Mouse (Mus musculus) kidney, adult 9 months (tissue): ENCODE data around the gene Pappa2.

ENCODE experiments used
- DNase-seq: peaks from one replicate; pipeline ENCODE4 v3.0.0; 2022

Pappa2 gene

DNA sequence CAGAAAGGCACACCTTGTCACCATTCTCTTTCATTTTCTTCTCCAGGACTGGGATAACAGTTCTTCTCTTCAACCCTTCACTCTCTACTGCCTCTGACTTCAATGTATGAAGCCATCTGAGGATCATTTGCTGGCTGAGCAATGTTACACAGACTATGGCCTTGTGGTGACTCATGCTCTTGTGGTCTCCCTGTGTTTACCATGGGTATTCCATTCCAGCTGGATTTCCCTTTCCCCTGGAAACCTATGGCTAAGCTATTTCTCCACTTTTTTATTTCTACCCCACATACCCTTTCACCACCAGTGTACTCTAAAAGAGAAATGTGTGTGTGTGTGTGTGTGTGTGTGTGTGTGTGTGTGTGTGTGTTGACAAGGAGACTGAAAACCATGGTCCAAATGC, 83.0 kb downstream of the Pappa2 start:
- no peak for DNase-seq

- no peak for DNase-seq
Measured at GRCm38 (mm10) chr1:158894441-158894840, 85.8 kb downstream of the Pappa2 start.

DNA sequence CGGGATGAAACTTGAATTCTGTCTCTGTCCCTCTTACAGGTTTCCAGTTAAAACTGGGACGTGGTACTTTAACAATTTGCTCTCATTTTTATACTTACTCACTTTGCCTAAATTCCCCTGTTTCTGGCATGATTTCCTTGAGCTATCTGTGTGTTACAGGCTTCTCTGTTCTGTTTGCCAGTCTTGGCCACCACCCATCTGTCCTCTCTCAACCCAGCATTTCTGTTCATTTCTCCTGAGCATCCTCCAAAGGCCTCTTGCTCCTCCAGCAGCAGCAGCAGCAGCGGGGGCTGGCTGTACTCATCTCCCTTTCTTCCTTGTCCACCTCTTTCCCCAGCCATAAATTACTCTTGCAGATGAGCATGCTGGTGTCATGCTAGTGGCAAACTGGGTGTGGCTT, 104.8 kb downstream of the Pappa2 start:
- no peak for DNase-seq

- DNase-seq, result no peak
Measured at GRCm38 (mm10) chr1:158874552-158875077, 105.7 kb downstream of the Pappa2 start.

DNA sequence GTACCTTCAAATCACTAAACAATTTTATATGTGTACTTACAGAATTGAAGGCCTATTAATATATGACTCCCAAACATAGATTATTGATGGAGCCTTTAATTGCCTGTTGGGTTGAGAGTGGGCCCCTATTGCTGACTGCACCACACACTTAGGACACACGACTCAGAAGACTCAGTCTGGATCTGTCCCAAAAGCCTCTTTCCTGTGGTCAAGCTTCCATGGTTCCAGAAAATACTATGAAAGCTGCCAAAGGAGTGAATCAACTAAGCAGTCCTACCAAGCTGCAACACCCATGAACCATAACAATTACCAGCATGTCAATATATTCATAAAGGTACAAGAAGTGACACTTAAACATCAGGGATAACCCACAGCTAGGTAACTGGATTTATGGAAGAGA, 106.7 kb downstream of the Pappa2 start:
- DNase-seq, result no peak

DNA sequence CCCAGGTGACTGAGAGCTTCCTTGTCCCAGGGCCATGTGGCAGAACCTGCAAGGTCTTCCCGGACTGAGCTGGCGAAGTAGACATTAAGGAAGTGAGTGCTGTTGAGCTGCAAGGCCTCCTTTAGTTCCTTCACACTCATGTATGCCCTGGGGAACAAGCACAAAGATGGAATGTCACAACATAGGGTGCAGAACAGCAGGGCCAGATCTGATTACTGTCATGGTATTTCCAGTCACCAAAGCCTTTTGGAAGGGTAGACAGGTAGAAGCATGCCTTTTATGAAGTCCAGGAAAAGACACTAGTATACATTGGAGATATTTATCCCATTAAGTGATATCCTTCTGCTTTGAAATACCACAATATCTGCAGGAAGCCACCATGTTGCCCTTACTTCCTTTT, 108.9 kb downstream of the Pappa2 start:
- no peak for DNase-seq

DNA sequence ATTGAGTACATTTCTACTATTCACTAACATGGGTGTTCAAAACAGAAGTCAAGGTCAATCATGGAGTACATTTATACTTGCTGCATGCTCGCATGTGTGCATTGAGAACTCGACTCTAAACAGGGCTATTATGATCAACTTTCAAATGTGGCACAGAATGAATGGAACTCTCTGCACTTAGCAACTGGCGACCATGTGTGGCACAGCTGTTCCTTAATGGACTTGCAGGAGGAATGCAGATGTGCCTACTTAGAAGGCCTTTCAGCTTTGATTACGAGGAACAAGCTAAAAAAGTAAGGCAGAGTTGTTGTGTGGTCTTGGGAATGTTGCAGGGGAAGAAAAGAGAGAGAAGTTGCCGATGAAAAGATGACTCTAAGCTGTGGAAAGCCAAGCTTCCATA, 120.1 kb downstream of the Pappa2 start:
- no peak for DNase-seq

- no peak for DNase-seq
Measured at GRCm38 (mm10) chr1:158853936-158854882, 126.1 kb downstream of the Pappa2 start.

DNA sequence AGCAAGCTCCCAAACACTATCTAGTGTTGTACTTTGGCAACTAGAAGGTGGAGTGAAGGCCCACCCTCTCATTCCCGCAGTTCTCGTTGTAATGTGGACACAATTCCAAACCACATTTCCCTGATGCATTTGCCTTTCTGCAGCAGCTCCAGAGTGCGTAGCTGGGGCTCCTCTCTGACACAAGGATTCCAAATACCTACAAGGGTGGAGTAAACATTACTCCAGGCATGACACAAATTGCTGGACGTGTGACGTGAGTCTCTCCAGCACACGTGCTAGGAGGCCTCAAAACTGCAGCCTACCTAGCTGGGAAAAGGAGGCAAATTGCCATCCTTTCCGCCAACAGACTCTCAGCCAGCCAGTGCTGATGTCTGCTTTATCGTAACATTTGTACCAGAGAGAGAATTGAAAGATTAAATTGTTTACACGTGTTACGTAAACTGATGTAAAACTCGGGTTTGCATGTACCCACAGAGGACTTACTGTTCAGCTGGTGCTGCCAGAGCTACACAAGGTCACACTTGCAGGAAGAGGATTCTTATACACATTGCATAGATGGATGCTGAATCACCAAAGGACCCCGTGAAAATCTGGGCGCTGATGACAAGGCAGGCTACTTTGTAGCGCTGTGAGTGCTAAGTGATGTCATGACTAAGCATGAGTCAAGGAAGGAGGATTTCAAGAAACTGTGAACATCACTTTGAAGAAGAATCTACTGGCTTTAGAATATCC, 127.3 kb downstream of the Pappa2 start:
- DNase-seq, result no peak

DNA sequence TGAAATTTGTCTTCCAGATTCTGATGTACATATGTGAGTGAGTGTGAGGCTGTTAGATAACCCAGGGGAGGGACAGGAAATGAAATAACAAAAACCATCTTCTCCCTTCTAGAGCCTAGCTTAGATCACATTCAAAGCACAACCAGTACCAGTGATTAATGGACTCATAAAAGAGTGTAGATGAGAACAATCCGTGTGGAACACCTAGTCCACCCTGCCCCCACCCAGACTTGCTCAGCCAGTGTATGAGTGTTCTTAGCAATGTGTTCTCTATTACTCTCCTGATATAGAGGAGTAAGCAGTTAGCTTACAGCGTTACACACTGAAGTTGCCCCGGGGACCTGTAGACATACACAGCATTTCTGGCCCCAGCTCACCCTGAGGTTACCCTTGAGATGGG, 129.8 kb downstream of the Pappa2 start:
- DNase-seq, result no peak

- no peak for DNase-seq
Measured at GRCm38 (mm10) chr1:158844604-158845003, 135.7 kb downstream of the Pappa2 start.

- DNase-seq, result no peak
Measured at GRCm38 (mm10) chr1:158837151-158837550, 143.1 kb downstream of the Pappa2 start.

DNA sequence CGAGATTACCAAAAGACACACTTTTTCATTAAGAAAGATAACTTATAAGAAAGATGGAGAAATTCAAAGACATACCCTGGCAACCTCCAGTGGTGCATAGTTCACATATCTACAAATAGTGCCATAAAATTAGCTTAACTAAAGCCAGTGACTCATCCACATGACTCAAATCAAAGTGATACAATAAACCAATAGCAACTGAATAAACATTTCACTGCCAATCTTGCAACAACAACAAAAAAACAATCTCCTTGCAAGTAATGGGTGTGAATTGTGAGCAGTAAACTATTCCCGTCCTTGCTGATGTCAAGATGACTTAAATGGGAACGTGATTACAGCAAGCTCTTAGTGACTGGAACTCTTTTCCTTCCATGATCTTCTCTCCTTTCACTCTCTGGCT, 150.1 kb downstream of the Pappa2 start:
- DNase-seq, result no peak

GRCm38 (mm10) chr1:158827931-158828330, 152.4 kb downstream of the Pappa2 start:
- DNase-seq, result no peak

DNA sequence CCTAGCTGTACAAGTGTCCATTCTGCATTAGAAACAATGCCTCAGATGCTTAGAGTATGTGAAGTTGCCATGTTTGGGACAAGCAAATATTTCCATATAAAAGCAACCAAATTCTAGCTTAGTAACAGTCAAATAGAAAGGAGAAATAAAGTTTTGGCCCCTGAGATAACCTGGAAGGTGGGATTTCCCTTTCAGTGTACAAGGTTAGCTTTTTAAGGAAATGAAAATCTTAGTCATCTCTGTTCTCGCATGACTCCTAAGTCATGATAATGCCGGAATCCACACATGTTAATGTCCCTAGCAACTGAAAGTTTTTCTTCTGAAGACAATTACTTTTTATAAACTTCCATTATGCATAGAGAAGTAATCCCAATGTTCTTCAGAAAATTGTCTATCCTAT, 160.6 kb downstream of the Pappa2 start:
- DNase-seq, result no peak

DNA sequence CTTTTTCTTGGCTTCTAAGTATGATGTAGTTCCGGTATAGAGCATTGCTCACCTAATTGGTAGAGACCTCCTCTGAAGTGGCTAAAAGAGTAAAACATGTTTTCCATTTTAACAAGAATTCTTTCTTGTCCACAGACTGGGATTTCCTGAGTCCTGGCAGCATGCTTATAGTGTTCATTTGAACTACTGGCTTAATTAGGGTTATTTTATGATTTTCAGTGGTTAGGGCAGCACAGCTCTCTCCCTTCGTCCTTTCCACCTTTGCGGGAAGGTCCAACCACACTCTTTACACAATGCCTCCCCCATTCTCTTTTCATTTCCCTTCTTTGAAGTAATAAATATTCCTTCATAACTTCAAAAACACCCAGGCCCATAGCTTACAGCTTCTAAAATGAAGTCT, 163.8 kb downstream of the Pappa2 start:
- DNase-seq, result no peak

DNA sequence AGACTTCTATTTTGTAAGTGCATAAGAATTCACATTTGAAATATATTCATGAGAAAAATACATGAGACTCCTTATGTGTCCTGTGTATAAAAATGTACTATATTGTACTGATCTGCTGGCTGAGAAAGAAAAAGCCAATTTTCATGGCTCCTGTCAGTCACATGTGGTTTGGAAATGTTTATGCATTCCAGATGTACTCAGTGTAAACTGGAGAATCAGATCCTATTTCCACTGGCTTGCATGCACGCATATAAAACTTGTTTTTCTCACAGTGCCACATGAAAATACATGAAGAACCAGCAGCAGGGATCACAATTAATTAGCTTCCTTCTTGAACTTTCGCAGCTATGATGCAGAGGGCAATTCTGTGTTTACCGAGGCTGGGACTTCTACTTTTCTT, 168.4 kb downstream of the Pappa2 start:
- DNase-seq, result no peak

DNA sequence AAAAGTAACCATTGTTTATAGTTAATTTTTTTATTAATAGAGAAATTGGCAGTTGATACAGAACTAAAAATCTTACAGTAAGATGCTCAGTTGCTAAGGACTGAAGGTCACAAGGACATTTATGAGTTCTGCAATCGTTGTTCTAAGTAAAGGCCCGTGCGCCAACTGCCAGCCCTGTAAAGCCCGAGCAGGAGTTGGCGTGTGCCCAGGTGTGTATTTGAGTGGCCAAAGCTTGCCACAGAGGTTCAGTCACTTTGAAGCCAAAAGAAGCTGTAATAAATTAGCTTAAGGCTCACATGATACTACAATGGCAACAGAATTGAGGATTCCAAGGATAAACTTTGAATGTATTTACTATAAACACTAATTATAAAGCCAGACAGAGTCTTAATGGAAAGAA, 204.8 kb downstream of the Pappa2 start:
- no peak for DNase-seq

- DNase-seq, result no peak
Measured at GRCm38 (mm10) chr1:158773102-158773501, 207.2 kb downstream of the Pappa2 start.

GRCm38 (mm10) chr1:158770756-158771155, 209.5 kb downstream of the Pappa2 start:
- no peak for DNase-seq

- no peak for DNase-seq
Measured at GRCm38 (mm10) chr1:158770036-158770655, 210.1 kb downstream of the Pappa2 start.

DNA sequence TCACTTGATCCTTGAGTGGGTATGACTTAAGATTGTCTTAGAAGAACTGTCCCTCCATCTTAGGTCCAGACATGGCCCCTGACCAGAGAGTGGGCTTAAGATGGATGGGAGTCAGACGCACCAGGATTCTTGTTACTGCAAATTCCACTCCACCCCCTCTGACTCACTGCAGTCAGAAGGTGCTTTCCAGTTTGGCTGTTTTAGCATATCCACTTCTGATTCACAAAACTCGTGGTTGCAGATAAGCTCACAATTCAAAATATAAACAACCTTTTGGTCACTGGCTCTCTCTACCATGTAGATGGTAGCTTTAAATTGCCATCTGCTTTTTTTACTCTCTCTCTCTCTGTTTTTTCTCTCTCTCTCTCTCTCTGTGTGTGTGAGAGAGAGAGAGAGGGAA, 214.4 kb downstream of the Pappa2 start:
- DNase-seq, result no peak

DNA sequence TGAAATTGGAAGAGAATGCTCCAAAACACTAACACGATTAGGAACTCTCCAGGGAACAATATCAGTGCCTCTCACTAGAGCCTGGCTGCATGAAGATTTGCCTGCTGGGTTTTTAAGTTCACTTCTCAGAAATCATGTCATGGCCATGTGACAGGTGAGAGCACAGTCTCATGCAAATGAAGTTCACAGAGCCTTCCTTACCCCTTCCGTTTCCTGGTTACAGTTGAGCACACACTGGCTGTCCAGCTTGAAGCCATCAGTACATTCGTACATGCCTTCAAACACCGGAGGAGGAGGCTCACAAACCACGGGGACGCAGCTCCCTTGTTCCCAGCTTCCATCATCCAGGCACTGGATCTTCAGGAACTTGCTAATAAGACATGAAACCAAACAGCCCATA, 215.6 kb downstream of the Pappa2 start:
- DNase-seq, result no peak

- no peak for DNase-seq
Measured at GRCm38 (mm10) chr1:158764211-158764610, 216.1 kb downstream of the Pappa2 start.
